Mouse (Mus musculus): ENCODE results near the gene Gprc6a. TPM values are rescaled to one million over a fixed set of nuclear protein-coding genes. Genes with fewer than 3 reads are reported as not detected.

Gprc6a gene
- total and polyA plus RNA-seq, 3 experiments: not detected

GRCm38 (mm10) chr10:51596928-51597635 is 34.2 kb downstream of the Gprc6a start:
- TF ChIP-seq UBTF (IDR thresholded peaks at IDR 0.05; ENCODE audit: borderline replicate concordance, insufficient read depth, low read depth, low read length) (no peak), TAL1 (IDR thresholded peaks at IDR 0.05; ENCODE audit: low read length) (no peak), GATA1 (IDR thresholded peaks at IDR 0.05; ENCODE audit: low read depth, low read length) (no peak), NRF1 (IDR thresholded peaks at IDR 0.05; ENCODE audit: insufficient read depth, low read depth, low read length, poor library complexity, severe bottlenecking) (no peak), ZKSCAN1 (IDR thresholded peaks at IDR 0.05; ENCODE audit: low read depth, low read length) (no peak), E2F4 (IDR thresholded peaks at IDR 0.05; ENCODE audit: borderline replicate concordance, low read depth, low read length) (no peak), ZC3H11A (IDR thresholded peaks at IDR 0.05; ENCODE audit: low read depth, low read length) (no peak), EP300 (IDR thresholded peaks at IDR 0.05; ENCODE audit: low read depth in 1 of 2, low read length in 2 of 2) (no peak), RCOR1 (IDR thresholded peaks at IDR 0.05; ENCODE audit: low read depth, low read length) (no peak), TCF12 (IDR thresholded peaks at IDR 0.05; ENCODE audit: low read depth, low read length) (no peak), JUND (IDR thresholded peaks at IDR 0.05; ENCODE audit: low read depth, low read length) (no peak), HCFC1 (IDR thresholded peaks at IDR 0.05; ENCODE audit: low read depth, low read length) (no peak), MAFK (IDR thresholded peaks at IDR 0.05; ENCODE audit: borderline replicate concordance, low read depth, low read length) (no peak)
- no peak overlapping the region for H3K9ac ChIP-seq (ENCODE audit: control insufficient read depth, low read depth, low read length, poor library complexity, severe bottlenecking)
- H3K27me3 ChIP-seq (ENCODE audit: control insufficient read depth in 1 of 2, insufficient read depth in 2 of 2, low read length in 2 of 2): no peaks in the 10 kb centered on the region
- H3K4me3 ChIP-seq (ENCODE audit: control insufficient read depth in 1 of 2, insufficient read depth in 1 of 2, low read depth in 2 of 2, low read length in 2 of 2): no peak overlapping the region
- H3K79me2 ChIP-seq (ENCODE audit: control insufficient read depth, insufficient read depth, low read length, poor library complexity): no peaks in the 10 kb centered on the region
- H3K9me3 ChIP-seq (replicated peaks; ENCODE audit: insufficient read depth, low read length): no peaks in the 10 kb centered on the region
- no peaks in the 10 kb centered on the region for H3K4me1 ChIP-seq (ENCODE audit: control insufficient read depth in 1 of 2, insufficient read depth in 2 of 2, low read length in 2 of 2)
- no peak for DNase-seq (ENCODE audit: low read depth, low spot score)
- H3K27ac ChIP-seq (ENCODE audit: control insufficient read depth, low read depth, low read length): no peak overlapping the region
- no peaks in the 10 kb centered on the region for H3K36me3 ChIP-seq (ENCODE audit: control insufficient read depth in 1 of 2, insufficient read depth in 2 of 2, low read length in 2 of 2)

GRCm38 (mm10) chr10:51595001-51595931 is 36.0 kb downstream of the Gprc6a start:
- H3K79me2 ChIP-seq (ENCODE audit: control insufficient read depth, insufficient read depth, low read length, poor library complexity): no peaks in the 10 kb centered on the region
- H3K36me3 ChIP-seq (ENCODE audit: control insufficient read depth in 1 of 2, insufficient read depth in 2 of 2, low read length in 2 of 2): no peaks in the 10 kb centered on the region
- no peak overlapping the region for H3K27ac ChIP-seq (ENCODE audit: control insufficient read depth, low read depth, low read length)
- TF ChIP-seq POLR2AphosphoS5 (IDR thresholded peaks at IDR 0.05; ENCODE audit: borderline replicate concordance, low read depth, low read length) (no peak), ZMIZ1 (IDR thresholded peaks at IDR 0.05; ENCODE audit: low read depth, low read length) (no peak), JUND (IDR thresholded peaks at IDR 0.05; ENCODE audit: low read depth, low read length) (no peak), GABPA (IDR thresholded peaks at IDR 0.05; ENCODE audit: low read depth, low read length) (no peak), USF1 (IDR thresholded peaks at IDR 0.05; ENCODE audit: low read depth, low read length) (no peak), ZNF384 (IDR thresholded peaks at IDR 0.05; ENCODE audit: low read depth, low read length) (no peak), MYB (IDR thresholded peaks at IDR 0.05; ENCODE audit: low read depth, low read length) (no peak), TCF12 (IDR thresholded peaks at IDR 0.05; ENCODE audit: low read depth, low read length) (no peak), ZKSCAN1 (IDR thresholded peaks at IDR 0.05; ENCODE audit: low read depth, low read length) (no peak), GATA1 (IDR thresholded peaks at IDR 0.05; ENCODE audit: low read depth, low read length) (no peak), HCFC1 (IDR thresholded peaks at IDR 0.05; ENCODE audit: low read depth, low read length) (no peak), ZC3H11A (IDR thresholded peaks at IDR 0.05; ENCODE audit: low read depth, low read length) (0 out of 2 replicates have a peak, but pooled peaks have one; percentile 21), NRF1 (IDR thresholded peaks at IDR 0.05; ENCODE audit: insufficient read depth, low read depth, low read length, poor library complexity, severe bottlenecking) (no peak), TBP (IDR thresholded peaks at IDR 0.05; ENCODE audit: low read depth, low read length) (no peak), MYC (IDR thresholded peaks at IDR 0.05; ENCODE audit: low read depth, low read length) (no peak), MXI1 (IDR thresholded peaks at IDR 0.05; ENCODE audit: low read depth, low read length) (no peak), CTCF (IDR thresholded peaks at IDR 0.05 in 2 of 3, conservative IDR thresholded peaks at IDR 0.05 in 1 of 3; ENCODE audit: control insufficient read depth in 1 of 3, insufficient read depth in 1 of 3, low read depth in 2 of 3, low read length in 3 of 3, poor library complexity in 1 of 3, severe bottlenecking in 1 of 3) (peak in 2 of 3 experiments; percentile 17 to 54; a peak in 2 of 6 replicates), RAD21 (IDR thresholded peaks at IDR 0.05; ENCODE audit: low read depth, low read length) (peak; percentile 41), SMC3 (IDR thresholded peaks at IDR 0.05; ENCODE audit: low read depth, low read length) (peak; percentile 50)
- no peaks in the 10 kb centered on the region for H3K9me3 ChIP-seq (replicated peaks; ENCODE audit: insufficient read depth, low read length)
- no peak overlapping the region for H3K9ac ChIP-seq (ENCODE audit: control insufficient read depth, low read depth, low read length, poor library complexity, severe bottlenecking)
- H3K4me3 ChIP-seq (ENCODE audit: control insufficient read depth in 1 of 2, insufficient read depth in 1 of 2, low read depth in 2 of 2, low read length in 2 of 2): no peak overlapping the region
- no peaks in the 10 kb centered on the region for H3K27me3 ChIP-seq (ENCODE audit: control insufficient read depth in 1 of 2, insufficient read depth in 2 of 2, low read length in 2 of 2)
- no peaks in the 10 kb centered on the region for H3K4me1 ChIP-seq (ENCODE audit: control insufficient read depth in 1 of 2, insufficient read depth in 2 of 2, low read length in 2 of 2)
- DNase-seq (ENCODE audit: low read depth, low spot score): peak; percentile 47

All from MEL (cell line).